Mouse (Mus musculus): ENCODE results near the gene Slc35b1.

- TF ChIP-seq EP300 (IDR thresholded peaks at IDR 0.05; ENCODE audit: low read depth): no peak
- TF ChIP-seq CTCF (IDR thresholded peaks at IDR 0.05; ENCODE audit: low read depth): no peak
These were observed 7.3 kb downstream of the Slc35b1 start for GRCm38 (mm10) chr11:95391743-95392142.
